Mouse (Mus musculus) forebrain, embryonic 11.5 days (tissue): ENCODE results near the gene Rasip1. TPM values are rescaled to one million over a fixed set of nuclear protein-coding genes. Genes with fewer than 3 reads are reported as not detected.

Experiments
- ATAC-seq: fragments of 200-750 bp; cut with Nextera tagmentation; replicated peaks from 2 replicates; pipeline ENCODE4 v1.8.0; 2017; ENCODE audit warnings: moderate TSS enrichment; ENCODE audit not compliant: low FRiP score
- DNase-seq: peaks from one replicate; pipeline ENCODE4 v3.0.0-alpha.2; 2017; ENCODE audit warnings: low spot score
- H3K27ac ChIP-seq: fragments of 300-500 bp; sonication (generic); 2 replicates; pipeline ENCODE4 v1.5.1; 2014; ENCODE audit warnings: low read depth, low read length
- H3K27me3 ChIP-seq: fragments of 300-500 bp; sonication (generic); 2 replicates; pipeline ENCODE4 v1.6.1; 2014; ENCODE audit warnings: mild to moderate bottlenecking, low read length, mixed read lengths; ENCODE audit not compliant: control insufficient read depth, insufficient read depth
- H3K36me3 ChIP-seq: fragments of 300-500 bp; sonication (generic); 2 replicates; pipeline ENCODE4 v1.6.1; 2014; ENCODE audit warnings: mild to moderate bottlenecking, low read length, moderate library complexity, mixed read lengths; ENCODE audit not compliant: control insufficient read depth, insufficient read depth
- H3K4me1 ChIP-seq: fragments of 300-500 bp; sonication (generic); replicated peaks from 2 replicates; pipeline ENCODE4 v1.6.1; 2014; ENCODE audit warnings: low read length, mixed read lengths; ENCODE audit not compliant: control insufficient read depth, insufficient read depth
- H3K4me2 ChIP-seq: fragments of 300-500 bp; sonication (generic); 2 replicates; pipeline ENCODE4 v1.6.1; 2014; ENCODE audit warnings: low read depth, mild to moderate bottlenecking, low read length, moderate library complexity, mixed read lengths; ENCODE audit not compliant: severe bottlenecking
- H3K4me3 ChIP-seq: fragments of 300-500 bp; sonication (generic); 2 replicates; pipeline ENCODE4 v1.5.1; 2014; ENCODE audit warnings: low read depth, low read length
- H3K9ac ChIP-seq: fragments of 300-500 bp; sonication (generic); 2 replicates; pipeline ENCODE4 v1.6.1; 2014; ENCODE audit warnings: low read length
- H3K9me3 ChIP-seq: fragments of 300-500 bp; sonication (generic); 2 replicates; pipeline ENCODE4 v1.6.1; 2016; ENCODE audit warnings: low read length, mixed read lengths; ENCODE audit not compliant: control insufficient read depth
- WGBS: fragments of 180-500 bp; shearing (Covaris S2); extraction: QIAGEN DNeasy Blood & Tissue Kit; methylation state at CpG from one replicate; pipeline ENCODE4 v1.1.7; 2014; 5-methylcytosine and 5-hydroxymethylcytosine counted together
- polyA plus RNA-seq: library from polyadenylated mRNA; unstranded; fragments of >200 nt; fragmentation: Nextera tagmentation; extraction: Ambion mirVana; gene quantifications from 2 replicates; pipeline ENCODE4 v1.2.1, GENCODE M21; 2014

The Rasip1 gene
- polyA plus RNA-seq, 1 experiment from 2014 or later: 6.5 TPM

DNA sequence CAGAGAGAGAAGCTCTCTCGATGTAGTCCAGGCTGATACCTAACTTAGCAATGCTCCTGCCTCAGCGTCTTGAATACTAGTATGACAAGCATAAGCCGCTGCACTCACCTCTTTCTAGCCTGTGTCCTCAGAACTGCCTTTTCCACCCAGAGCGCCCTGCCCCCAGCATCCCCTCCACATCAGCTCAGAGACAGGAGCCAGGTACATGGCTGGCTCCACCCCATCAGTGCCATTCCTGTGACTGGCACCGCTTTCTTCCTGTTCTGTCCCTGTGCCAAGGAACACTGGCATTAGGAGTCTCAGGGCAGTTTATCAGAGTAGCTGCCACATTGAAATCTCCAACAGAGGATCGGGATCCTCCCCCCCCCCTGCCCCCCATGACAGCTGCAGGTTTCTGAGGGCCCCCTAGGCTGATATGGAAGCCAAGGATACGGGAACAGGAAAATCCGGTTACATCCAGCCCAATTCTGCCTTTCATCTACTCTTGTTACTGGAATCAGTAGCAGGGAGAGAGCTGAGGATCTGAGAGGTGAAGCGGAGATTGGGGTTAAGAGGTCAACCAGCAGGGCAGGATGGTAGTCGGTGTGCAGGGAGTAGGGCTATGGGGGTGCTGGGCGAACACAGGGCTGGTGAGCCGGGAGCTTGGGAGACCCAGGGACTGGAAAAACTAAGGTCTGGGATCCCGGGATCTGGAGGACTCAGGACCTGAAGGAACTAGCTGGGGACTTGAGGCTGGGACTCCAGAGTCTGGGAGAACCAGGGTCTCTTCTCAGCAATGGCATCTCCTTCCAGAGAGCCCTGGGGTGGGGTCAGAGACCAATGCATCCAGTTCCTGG lies 38.2 kb downstream of the Rasip1 start:
- DNase-seq: no peak
- WGBS: 64% methylated on average over 13 of the region's 13 CpGs
- ATAC-seq: no peak
- Histone ChIP-seq H3K27me3 (no peaks in the 10 kb centered on the region), H3K4me3 (no peak overlapping the region), H3K9me3 (no peaks in the 10 kb centered on the region), H3K9ac (no peak overlapping the region), H3K4me1 (no peaks in the 10 kb centered on the region), H3K36me3 (no peaks in the 10 kb centered on the region), H3K4me2 (no peak overlapping the region), H3K27ac (no peak overlapping the region)

DNA sequence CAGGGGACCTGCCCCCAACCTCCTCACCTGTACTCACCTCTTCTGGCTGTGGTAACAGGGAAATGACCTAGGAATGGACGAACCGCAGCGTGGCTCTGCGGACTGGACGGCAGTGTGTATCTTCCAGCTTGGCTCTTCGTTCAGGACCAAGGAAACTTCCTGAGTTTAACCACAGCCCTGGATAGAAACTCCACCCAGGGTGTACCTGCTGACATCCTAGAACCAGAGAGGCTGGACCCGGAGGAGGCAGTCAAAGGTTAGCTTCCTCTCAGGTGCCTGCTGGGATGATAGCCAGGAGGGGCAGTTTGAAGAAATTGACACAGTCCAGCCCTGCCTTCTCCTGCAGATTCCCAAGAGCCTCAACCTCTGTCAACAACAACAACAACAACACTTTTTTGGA lies 38.9 kb downstream of the Rasip1 start, which contains the start of gene Fut2:
TSS of gene Fut2 (minus strand) at position 234 of the 400 bp plus-strand sequence.
- Histone ChIP-seq H3K4me1 (no peaks in the 10 kb centered on the region), H3K4me3 (no peak within 1 kb of the TSS), H3K9ac (no peak within 1 kb of the TSS), H3K4me2 (no peak within 1 kb of the TSS), H3K36me3 (no peaks in the 10 kb centered on the region), H3K27me3 (no peaks in the 10 kb centered on the region), H3K9me3 (no peaks in the 10 kb centered on the region), H3K27ac (no peak within 1 kb of the TSS)
- ATAC-seq (no peak), DNase-seq (no peak)
- WGBS: 85% methylated on average over 7 of the region's 7 CpGs

DNA sequence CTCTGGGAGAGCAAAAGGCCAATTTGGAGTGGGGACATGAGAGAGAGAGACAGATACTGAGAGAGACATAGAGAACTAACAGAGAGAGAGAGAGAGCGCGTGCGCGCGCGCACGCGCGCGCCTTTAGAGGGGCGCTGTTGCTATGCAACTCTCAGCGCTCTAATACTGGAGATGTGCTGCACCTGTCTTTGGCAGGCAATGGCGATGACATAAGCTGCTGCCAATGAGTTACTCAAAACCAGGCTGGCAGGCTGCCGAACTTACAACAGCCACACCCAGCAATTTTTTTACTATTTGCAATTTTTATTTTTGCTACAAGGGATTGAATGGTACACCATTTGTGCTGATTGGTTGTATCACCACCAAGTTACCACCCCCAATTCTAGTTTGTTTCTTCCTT lies 40.5 kb downstream of the Rasip1 start:
- WGBS: 80% methylated on average over 14 of the region's 14 CpGs
- DNase-seq: no peak
- Histone ChIP-seq H3K9ac (no peak overlapping the region), H3K4me1 (no peaks in the 10 kb centered on the region), H3K27ac (no peak overlapping the region), H3K36me3 (no peaks in the 10 kb centered on the region), H3K4me2 (no peak overlapping the region), H3K27me3 (no peaks in the 10 kb centered on the region), H3K4me3 (no peak overlapping the region), H3K9me3 (no peaks in the 10 kb centered on the region)
- ATAC-seq: no peak

DNA sequence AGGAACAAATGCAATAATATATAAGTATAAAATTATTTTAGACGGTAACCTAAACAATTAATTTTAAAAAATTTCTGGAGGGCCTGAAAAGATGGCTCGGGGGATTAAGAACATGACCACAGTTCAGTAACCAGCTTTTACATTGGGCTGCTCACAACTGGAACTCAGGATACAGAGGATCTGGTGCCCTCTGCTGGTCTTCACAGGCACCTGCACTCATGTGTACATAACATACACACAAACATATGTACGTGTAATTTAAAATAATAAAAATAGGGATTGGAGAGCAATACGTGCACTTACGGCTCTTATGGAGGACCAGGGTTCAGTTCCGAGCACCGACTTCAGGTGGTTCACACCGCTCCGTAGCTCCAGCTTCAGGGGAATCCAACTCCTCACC lies 41.6 kb downstream of the Rasip1 start:
- no peaks in the 10 kb centered on the region for H3K36me3 ChIP-seq
- no peak overlapping the region for H3K4me2 ChIP-seq
- ATAC-seq (no peak), DNase-seq (no peak)
- no peaks in the 10 kb centered on the region for H3K4me1 ChIP-seq
- H3K27me3 ChIP-seq: no peaks in the 10 kb centered on the region
- H3K9ac ChIP-seq: no peak overlapping the region
- WGBS: 96% methylated on average over 9 of the region's 9 CpGs
- H3K4me3 ChIP-seq: no peak overlapping the region
- no peak overlapping the region for H3K27ac ChIP-seq
- no peaks in the 10 kb centered on the region for H3K9me3 ChIP-seq

DNA sequence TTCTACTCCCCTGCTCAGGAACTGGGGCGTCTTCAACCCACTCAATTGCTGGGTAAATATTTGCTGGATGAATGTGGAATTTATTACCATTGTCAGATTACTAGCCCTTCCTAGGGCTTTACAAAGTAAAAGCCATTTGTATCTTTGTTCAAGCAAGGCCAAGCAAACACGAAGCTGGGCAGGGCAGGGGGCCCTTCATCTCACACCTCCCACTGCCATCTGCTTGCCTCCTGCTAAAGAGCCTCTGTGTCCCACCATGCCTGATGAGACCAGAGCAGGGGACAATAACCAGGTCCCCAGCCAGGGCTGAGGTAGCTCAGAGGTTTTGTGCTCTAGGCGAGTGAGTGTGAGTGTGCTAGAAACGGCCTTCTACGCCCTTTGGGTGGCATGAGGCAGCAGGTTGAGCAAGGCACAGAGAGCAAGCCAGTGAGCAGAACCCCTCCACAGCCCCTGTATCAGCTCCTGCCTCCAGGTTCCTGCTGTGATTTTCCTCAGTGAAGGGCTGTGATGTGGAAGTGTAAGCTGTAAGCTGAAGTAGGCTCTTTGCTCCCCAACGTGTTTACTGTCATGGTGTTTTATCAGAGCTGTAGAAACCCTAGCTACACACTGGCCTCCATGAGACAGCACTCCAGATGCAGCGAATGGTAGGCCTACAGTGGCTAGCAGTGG lies 50.5 kb downstream of the Rasip1 start:
- Histone ChIP-seq H3K4me1 (no peaks in the 10 kb centered on the region; the same call in 1 of the 2 replicates), H3K27me3 (no peaks in the 10 kb centered on the region), H3K9ac (no peak overlapping the region), H3K9me3 (no peaks in the 10 kb centered on the region), H3K4me3 (no peak overlapping the region), H3K4me2 (no peak overlapping the region), H3K27ac (no peak overlapping the region), H3K36me3 (no peaks in the 10 kb centered on the region)
- DNase-seq (no peak), ATAC-seq (no peak)
- 85% methylated on average over 7 of the region's 7 CpGs for WGBS

DNA sequence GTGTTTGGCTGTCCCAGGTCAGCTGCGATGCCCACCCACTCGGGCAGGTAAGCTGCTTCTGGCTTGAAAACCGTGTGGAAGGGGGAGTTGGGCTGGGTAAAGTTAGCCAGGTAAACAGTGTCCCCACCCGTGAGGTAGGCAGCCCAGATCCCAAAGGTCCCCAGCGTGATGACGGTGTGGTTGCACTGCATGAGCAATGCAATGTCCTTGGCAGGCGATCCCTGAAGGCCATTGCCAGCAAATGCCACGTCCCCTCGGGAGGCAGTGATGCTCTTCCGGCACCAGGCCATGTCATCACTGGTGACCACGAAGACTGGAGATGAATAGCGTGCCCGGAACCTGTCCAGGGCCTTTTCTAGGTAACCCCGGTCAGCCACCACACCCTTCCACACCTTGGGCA lies 51.2 kb downstream of the Rasip1 start:
- Histone ChIP-seq H3K27me3 (no peaks in the 10 kb centered on the region), H3K4me2 (no peak overlapping the region), H3K36me3 (no peaks in the 10 kb centered on the region), H3K9ac (no peak overlapping the region), H3K4me3 (no peak overlapping the region), H3K4me1 (no peaks in the 10 kb centered on the region; the same call in 1 of the 2 replicates), H3K9me3 (no peaks in the 10 kb centered on the region), H3K27ac (no peak overlapping the region)
- ATAC-seq (no peak), DNase-seq (no peak)
- WGBS: 89% methylated on average over 14 of the region's 14 CpGs

DNA sequence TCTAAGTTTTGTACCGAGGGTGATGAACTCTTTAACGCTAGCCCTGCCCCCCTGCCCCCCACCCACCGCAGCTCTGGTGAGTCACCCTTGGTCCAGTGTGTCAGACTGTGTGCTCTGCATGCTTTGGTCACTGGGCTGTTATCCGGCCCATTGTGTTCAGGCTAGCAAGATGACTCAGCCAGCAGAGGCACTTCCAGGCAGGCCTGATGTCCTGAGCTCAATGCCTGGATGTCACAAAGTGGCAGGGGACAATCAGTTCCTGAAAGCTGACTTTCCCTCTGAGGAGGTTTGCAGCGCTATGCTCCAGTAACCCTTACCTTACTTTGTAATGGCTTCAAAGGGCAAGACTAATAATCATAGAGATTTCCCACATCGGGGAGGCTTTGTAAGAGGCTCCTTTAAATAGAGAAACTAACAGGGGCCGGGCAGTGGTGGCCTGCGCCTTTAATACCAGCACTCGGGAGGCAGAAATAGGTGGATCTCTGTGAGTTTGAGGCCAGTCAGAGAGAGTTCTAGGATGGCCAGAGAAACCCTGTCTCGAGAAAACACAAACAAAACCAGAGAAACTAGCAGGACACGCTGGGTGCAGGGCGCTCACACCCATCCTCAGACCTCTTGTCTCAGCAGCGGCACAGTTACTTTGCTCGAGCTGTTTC lies 52.8 kb downstream of the Rasip1 start:
- no peaks in the 10 kb centered on the region; the same call in 1 of the 2 replicates for H3K4me1 ChIP-seq
- 65% methylated on average over 14 of the region's 14 CpGs for whole genome bisulfite sequencing
- H3K9me3 ChIP-seq: no peaks in the 10 kb centered on the region
- no peak overlapping the region for H3K27ac ChIP-seq
- no peaks in the 10 kb centered on the region for H3K27me3 ChIP-seq
- DNase-seq (no peak), ATAC-seq (no peak)
- no peaks in the 10 kb centered on the region for H3K36me3 ChIP-seq
- H3K4me3 ChIP-seq: no peak overlapping the region
- H3K9ac ChIP-seq: no peak overlapping the region
- H3K4me2 ChIP-seq: no peak overlapping the region

DNA sequence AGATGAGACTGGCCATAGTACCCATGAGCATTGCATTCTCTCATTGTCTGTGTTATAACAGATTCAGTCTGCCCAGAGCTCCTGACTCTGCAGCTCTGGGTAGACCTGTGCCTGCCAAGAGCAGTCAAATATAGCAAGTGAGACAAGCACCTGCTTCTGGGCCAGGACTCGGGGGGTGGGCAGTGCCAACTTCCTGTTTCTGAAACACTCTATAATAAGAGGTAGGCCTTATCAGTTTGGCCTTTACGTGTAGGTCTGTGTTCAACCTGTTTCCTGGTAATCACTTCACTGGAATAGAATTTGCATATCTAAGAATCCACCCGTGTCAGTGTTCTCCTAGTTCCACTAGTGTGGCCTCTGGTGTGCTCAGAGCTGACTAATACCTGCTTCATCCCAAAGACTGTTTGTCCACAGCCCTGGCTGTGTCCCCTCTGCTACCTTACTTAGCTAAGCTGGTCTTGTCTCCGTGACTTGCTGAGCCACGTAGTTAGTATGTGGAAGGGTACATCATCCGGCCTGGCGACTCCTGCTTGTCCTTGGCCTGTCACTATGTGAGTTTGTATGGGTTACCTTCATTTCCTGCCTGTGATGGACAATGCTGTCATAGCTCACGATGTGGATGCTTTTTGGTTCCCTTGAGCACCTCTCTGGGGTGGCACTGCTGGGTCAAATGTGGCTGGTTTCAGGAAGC lies 53.9 kb downstream of the Rasip1 start:
- no peak overlapping the region for H3K4me3 ChIP-seq
- 87% methylated on average over 8 of the region's 8 CpGs for WGBS
- DNase-seq: no peak
- H3K27me3 ChIP-seq: no peaks in the 10 kb centered on the region
- H3K4me2 ChIP-seq: no peak overlapping the region
- H3K36me3 ChIP-seq: no peaks in the 10 kb centered on the region
- H3K4me1 ChIP-seq: no peaks in the 10 kb centered on the region; the same call in 1 of the 2 replicates
- H3K9ac ChIP-seq: no peak overlapping the region
- ATAC-seq: no peak
- no peak overlapping the region for H3K27ac ChIP-seq
- no peaks in the 10 kb centered on the region for H3K9me3 ChIP-seq
